Mouse (Mus musculus): ENCODE results near the gene Arsg.

- TF ChIP-seq MAX (IDR thresholded peaks at IDR 0.05; ENCODE audit: low read depth) (no peak), MYOG (IDR thresholded peaks at IDR 0.05; ENCODE audit: control insufficient read depth in 1 of 3, insufficient read depth in 1 of 3, insufficient read length in 2 of 3, low read depth in 2 of 3) (no peak), POLR2A (IDR thresholded peaks at IDR 0.05; ENCODE audit: insufficient read length, low read depth) (no peak), CEBPB (IDR thresholded peaks at IDR 0.05; ENCODE audit: insufficient read depth, poor library complexity, severe bottlenecking) (no peak)
Observed at GRCm38 (mm10) chr11:109442166-109442730, 30.9 kb upstream of the Arsg start.
